Mouse (Mus musculus) cerebellum, adult (tissue): ENCODE data around the gene Anapc4.

Source experiments
- ATAC-seq: cut with Nextera tagmentation; 2 replicates; pipeline ENCODE4 v1.9.2; 2017; ENCODE audit warnings: mild to moderate bottlenecking, moderate library complexity, mixed read lengths; ENCODE audit not compliant: insufficient number of reproducible peaks, low FRiP score, low TSS enrichment

Anapc4 gene

DNA sequence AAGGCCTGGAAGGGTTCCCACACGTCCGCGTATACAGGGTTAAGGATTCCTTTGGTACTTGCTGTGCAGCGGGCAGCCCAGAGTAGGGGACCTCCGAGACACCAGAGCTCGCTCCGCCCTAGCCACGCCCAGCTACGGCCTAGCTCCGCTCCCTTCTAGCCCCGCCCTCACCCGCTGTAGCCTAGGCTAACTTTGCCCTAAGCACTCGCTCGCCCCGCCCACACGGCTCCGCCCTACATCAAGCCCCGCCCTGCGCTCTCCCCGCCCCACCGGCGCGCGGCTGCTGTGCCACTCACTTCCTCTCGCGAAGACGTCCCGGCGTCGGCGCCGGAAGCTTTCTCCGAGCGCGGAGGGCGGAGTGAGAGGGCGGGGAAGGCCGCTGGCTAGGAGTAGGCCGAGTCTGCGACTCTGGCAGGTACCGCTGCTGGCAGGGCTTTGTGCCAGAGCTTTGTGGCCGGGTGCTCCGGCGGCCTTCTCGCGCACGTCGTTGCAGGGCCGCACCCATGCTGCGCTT is at the start of gene Anapc4:
Gene Anapc4 (plus strand): TSS at position 252 of the 514 bp plus-strand sequence.
- peak; percentile 96 for ATAC-seq

DNA sequence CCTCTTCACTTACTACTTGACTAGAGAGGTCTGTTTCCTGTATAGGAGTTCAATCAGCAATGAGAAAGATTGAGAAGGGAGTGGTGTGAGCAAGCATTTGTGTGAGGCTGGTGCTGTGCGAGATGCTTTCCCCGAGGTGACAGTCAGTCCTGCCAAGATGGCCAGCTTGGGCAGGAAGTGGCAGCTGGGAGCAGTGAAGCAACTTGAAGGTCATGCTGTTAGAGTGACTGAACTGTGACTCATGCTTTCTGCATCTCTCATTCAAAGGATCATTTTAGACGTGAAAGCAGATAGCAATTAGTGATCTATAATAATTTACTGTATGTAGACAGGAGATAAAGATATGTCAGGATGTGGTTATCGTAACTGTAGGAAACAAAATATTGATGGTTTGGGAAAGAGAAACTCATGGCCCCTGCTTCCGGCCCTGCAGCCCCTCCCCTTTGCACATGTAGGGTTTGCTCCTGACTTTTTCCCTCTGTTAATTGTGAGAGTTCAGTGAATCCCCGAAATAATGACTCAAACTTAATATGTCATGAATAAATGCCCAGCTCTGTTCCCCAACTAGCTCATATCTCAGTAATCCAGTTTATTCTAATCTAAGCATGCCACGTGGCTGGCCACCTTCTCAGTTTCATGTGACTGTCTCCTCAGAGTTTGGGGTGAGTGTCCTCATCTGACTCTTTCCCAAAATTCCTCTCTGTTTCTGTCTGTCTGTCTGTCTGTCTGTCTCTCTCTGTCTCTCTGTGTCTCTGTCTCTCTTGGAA is 47.1 kb upstream of the Anapc4 start:
- ATAC-seq = no peak

DNA sequence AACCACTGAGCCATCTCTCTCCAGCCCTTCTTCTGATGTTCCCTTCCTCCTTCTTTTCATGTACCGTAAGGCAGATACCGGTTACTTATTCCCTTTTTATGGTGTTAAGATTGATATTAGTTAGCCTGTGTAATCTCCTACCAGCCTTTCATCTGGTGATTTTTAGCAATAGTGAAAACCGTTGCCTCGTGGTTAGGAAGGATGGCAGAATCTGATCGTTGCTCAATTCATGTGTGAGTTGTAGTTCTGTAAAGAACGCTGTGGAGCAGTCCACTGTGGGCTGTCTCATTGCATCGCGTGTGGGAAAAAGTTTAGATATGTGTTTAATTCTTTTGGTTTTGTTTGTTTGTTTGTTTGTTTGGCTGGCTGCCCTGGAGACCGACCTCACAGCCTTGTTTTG is 40.6 kb upstream of the Anapc4 start:
- ATAC-seq = no peak

DNA sequence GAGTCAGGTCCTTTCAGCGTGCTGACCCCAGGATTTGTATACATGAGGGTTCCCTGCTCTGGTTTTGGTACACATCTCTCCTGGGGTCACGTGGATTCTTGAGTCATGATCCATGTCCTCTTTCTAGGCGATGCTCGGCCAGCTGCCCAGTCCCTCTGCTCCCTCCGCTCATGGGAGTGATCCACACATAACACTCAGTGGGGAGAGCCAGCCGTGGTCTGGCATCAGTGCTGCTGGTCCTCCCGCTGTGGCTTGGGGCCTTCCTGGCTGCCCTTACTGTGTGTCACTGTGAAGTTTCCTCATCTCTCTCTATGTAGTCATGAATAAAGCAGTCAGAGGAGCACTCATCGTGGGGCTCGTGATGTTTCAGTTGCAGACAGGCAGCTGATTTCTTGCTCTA is 39.7 kb upstream of the Anapc4 start:
- ATAC-seq = no peak

DNA sequence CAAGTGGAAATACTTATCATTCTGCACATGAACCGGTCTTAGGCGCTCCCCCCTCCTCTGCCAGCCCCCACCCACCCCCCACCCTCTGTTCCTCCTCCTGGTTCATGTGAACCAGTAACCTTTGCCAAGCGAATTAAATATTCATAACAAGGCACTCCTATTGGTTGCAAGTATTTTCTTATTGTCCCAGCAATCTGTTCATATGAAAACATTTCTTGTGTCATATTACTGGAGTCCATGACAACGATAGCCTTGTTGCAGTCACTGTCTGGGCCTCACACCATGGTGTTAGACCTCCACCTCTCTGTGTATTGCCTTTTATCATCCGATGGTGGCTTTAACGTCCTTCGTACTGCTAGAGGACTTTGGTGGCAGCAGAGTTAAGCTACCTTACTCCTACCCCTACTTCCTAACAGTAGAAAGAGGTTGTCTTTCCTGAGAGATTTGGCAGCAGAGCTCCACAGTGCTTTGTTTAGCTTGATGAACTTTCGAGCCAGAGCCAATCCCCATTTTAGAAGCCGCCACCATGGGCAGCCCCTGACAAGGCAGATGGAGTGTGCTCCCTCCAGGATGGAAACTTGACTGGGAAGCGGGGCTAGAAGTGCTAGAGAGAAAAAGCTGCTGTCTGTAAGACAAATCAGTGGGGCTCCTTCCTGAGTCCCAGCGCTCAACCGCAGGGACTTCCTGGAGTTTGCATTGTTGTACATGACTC is 34.4 kb upstream of the Anapc4 start:
- ATAC-seq = no peak

DNA sequence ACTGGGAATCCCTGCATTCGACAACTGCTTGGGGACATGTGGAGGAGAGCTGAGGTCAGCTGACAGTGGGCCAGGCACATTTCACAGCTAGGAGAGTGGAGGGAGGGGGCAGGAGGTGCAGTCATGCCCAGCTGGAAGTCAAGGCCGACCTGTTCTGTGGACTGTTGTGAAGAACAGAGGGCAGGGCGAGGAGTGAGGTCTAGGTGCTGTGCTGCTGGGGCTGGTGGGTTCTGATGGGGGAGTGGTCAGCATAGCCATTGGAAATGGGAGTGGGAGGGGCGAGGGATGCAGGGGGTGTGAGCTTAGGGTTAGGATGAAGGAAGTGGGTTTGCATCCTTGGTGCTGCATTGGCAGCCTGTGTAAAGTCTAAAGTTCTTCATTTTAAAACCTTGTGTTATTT is 28.0 kb upstream of the Anapc4 start:
- no peak for ATAC-seq

DNA sequence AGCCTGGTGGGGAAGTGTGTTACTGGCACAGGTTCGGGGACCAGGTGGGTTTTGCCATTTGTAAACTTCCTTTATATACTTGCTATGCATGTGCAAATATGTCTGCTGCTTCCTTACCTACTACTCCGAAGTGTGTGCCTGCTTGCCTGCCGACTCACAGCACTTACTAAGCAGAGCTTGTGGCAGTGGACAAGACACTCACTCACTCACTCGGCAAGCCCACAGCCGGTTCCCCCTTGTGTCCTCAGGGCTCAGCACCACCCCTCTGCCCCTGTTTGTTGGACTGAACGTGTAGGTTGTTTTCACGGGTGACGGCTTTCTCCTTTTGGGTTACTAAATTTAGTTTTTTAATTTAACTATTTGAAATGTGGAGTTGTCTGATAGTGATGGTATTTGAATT is 27.5 kb upstream of the Anapc4 start:
- no peak for ATAC-seq

DNA sequence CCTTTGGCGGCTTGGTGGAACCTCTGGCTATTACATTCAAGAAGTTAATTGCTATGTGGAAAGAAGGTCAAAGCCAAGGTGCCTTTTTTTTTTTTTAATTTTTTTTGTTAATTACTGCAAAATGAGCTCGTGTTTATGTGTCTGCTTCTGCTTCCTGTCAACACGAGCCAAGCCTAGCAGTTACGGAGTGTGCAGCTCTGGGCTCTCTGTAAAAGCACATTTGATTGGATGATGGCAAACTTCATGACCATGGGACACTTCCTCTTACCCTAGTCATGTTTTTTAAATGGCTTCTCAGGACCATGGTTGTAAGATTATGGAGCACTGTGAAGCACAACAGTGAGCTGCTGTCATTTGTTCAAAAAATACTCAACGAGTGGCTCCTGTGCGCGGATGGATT is 26.8 kb upstream of the Anapc4 start:
- no peak for ATAC-seq

DNA sequence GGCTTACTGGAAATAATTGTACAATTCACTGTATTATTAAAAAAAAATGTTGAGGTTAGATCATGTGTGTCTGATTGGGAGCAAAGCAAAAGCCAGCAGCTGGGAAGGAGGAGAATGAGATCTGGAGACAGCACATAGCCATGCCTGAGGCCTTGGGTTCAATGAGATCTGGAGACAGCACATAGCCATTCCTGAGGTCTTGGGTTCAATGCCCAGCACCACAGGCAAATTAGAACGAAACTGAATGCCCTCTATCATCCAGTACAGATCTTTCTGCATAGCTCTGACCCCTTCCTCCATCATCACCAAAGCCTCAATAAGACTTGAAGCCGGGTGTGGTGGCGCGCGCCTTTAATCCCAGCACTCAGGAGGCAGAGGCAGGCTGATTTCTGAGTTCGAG is 23.4 kb upstream of the Anapc4 start:
- ATAC-seq = no peak

DNA sequence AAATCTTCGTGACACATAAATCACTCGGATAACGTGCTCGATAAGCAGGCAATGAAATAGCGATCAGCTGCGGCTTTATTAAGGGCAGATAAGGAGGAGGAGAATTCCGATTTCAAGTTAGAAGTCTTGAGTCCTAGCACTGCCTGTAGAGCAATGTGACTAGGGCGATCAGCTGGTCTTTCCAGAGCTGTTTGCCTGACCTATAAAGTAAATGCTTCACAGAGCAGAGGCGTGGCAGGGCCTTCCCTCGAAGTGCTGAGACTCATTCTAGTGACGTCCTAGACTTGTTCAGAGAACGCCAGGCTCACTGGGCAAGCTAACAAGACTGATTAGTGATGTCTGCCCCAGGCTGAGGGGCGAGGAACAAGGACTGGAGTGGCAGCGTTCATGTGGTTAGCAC is 22.8 kb upstream of the Anapc4 start:
- no peak for ATAC-seq

DNA sequence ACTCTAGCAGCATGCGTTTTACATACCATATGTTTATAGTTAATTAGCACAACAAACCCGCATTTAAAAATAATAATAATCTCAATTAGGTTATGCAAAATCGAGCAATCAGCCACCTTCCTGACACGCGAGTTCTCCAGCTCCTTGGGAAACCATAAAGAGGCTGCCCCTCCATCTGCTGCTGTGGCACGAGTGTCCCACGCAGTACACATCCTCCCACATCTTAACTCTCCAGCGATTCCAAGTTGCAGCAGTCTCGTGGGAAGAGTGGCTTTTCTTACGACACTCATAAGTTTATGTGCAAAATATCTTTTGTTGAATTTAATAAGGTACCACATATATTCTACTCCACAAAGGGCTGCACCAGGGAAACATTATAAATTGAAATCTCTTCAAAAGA is 21.4 kb upstream of the Anapc4 start:
- ATAC-seq = no peak

DNA sequence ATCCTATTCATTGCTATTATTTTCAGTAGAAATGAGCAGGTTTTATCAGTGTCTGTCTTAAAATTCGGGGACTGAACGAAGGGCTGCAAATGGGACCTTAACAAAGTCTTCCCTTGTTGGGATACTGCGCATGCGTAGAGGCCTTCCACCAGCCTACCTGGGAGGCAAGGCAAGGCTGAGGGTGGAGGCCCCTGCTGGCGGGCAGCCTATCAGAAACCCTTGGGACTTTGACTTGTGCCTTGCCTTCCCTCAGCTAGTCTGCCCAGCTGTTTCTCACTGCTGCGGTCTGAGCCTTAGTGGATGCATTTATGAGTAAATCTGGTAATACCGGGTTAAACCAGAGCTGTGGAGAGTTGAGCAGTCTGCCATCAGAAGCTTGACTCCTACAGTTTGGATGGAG is 20.5 kb upstream of the Anapc4 start:
- no peak for ATAC-seq

DNA sequence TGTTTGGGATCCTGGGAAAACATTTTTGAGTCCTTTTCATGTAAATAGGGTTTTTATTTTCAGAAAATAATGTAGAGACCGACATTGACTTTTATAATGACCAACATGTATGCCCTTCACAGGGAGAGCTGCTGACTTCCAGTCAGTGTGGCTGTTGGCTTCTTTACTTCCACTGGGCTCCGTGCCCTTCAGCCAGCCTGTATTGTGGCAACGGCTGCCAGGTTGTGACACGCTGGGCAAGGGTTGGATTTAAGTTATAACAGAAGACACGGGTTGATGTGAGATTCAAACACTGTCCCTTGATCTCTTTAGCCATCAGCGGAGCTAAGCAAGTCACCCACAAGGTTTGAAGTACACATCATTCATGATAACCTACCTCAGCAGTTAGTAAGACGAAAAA is 15.1 kb upstream of the Anapc4 start:
- ATAC-seq = no peak

DNA sequence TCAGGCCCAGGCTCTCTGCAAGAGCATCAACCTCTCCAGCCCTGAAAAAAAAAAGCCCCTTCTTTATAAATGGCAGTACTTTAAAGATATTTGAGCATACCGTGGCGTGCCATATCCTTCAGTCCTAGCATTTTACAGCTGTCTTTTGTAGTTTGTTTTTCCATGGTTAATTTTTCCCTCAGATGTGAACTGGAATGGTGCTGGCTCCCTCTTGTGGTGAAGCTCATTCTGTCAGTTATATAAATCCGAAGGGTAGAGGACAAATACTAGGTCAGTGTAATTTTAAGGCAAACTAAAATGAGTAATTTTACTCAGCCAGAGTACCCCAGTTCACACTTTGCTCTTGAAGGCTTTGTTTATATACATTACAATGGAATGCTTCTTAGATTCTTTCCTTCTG is 12.1 kb upstream of the Anapc4 start:
- 0 out of 2 replicates have a peak, but pooled peaks have one; percentile 40 for ATAC-seq

DNA sequence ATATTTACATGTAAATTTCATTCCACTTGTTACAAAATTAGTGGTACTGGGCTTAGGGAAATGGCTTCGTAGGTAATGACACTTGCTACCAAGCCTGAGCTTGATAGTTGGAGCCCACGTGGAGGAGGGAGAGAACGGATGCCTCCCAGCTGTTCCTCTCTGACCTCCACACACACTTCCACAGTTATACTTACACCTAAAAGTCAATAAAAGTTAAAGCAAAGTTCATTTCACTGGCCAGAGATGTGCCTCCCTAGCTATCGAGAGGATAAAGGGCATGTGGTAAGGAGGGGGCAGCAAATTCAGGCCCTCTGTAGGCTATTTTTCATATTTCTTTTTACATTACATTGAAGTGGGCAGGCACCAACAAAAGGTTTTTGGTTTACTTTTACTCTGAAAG is 5.9 kb upstream of the Anapc4 start:
- no peak for ATAC-seq

DNA sequence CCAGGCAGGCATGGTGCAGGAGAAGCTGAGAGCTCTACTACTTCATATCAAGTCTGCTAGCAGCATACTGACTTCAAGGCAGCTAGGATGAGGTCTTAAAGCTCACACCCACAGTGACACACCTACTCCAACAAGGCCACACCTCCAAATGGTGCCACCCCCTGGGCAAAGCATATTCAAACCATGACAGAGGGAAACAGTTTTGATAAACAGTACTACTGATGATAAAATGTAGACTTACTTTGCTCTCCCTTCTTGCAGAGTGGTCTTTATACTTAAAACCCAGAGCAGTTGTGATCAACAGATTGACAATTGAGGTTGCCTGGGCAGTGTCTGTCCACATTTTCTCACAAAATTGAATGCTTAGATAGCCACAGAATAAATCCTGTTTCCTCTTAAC is 807 bp upstream of the Anapc4 start:
- ATAC-seq = no peak

DNA sequence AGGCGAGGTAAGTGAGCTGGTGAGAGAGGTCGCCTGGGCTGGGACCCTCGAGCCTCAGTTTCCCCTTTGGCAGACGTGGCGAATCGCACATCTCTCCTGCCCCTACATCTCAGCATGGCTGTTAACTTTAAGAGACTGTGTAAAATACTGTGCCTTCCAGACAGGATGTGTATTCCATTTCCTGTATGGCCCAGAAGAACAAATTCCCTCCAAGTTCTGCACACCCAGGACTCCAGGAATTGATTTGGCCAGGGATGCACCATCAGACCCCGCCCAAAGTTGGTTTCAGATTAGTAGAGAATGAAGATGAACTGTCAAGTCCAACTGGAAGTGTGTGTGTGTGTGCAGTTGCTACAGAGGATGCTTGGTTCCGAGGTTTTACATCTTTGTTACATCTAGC is 574 bp downstream of the Anapc4 start:
- ATAC-seq = peak; percentile 49

DNA sequence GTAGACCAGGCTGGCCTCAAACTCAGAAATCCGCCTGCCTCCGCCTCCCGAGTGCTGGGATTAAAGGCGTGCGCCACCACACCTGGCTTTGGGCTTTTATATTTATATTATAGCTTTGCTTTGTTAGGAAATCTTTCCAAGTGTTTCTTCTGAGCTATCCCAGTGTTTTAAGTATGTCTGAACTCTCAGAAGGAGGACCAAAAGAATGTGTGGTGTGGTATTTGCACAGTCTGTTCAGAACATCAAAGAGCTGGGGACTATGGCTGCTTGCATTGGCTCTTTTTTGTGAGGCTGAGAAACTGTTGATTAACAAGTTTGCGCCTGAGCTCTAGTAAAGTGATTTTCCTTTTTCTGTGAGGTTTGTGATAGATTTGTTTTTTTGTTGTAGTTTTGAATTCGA is 10.5 kb downstream of the Anapc4 start:
- no peak for ATAC-seq

DNA sequence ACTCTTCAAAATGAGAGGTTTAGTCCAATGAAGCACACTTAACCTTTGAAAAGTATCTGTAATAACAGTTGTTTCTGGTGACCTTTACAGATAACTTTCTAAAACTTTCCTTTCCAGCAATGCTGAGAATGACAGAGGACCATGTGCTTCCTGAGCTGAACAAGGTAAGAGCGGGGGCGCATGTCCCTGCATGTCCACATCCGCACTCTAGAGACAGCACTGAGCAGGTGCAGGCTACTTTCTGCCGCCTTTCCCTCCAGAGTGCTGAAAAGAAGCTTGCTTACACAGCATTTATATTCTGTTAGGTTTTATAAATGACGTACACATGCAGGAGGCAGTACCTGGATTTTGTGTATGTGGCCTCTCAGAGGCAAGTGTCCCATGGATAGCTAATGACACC is 21.9 kb downstream of the Anapc4 start:
- no peak for ATAC-seq

DNA sequence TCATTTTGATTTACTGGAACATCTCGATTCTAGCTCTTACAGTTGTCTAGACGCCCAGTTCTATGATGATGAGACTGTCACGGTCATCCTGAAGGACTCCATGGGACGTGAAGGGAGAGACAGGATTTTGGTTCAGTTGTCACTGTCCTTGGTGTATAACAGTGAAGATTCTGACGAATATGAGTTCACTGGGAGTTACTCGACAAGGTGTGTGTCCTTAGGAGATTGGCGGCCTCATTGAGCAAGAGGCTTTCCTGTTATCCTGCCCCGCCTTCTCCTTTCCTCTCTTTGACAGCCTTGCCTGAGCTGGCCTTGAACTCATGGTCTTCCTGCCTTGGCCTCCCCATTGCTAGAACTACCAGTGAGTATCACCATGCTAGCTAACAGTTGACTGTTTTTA is 30.6 kb downstream of the Anapc4 start:
- ATAC-seq = no peak

DNA sequence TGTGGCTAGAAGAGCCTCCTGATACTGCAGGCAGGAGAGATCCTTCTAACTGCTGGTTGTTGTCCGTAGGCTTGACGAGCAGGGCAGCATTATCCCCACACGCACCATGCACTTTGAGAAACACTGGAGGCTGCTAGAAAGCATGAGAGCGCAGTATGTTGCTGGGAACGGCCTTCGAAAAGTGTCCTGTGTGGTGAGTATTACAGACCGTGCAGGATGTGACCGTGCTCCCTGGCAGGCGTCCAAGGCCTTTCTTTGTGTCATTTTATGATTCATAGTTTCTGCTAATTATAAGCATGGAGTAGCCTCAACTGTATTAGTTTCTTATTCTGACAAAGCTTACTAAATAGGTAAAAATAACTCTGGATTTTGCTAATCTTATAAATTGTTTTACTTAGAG is 32.0 kb downstream of the Anapc4 start:
- ATAC-seq = no peak
